14 mouse cellular contexts compared by ENCODE assay signal in genomic region chr11:29986257-29986656, GRCm38 (mm10).
"Had no signal": no experiment of that assay in that cellular context is flagged by ENCODE, and none has a peak within 500 bp of the region (broad histone marks: within the 10 kb centered on the region; RNA-seq: fewer than 3 reads in every experiment).

No protein-coding gene starts in this region.

- H3K27me3 ChIP-seq: limb, embryonic 12.5 days; liver, embryonic 15.5 days; midbrain, embryonic 13.5 days; neural tube, embryonic 15.5 days had no signal

- H3K27ac ChIP-seq: limb, embryonic 12.5 days; liver, embryonic 15.5 days; midbrain, embryonic 13.5 days; neural tube, embryonic 15.5 days had no signal

- H3K4me2 ChIP-seq: limb, embryonic 12.5 days; liver, embryonic 15.5 days; midbrain, embryonic 13.5 days; neural tube, embryonic 15.5 days had no signal

- H3K4me3 ChIP-seq: limb, embryonic 12.5 days; liver, embryonic 15.5 days; midbrain, embryonic 13.5 days; myocyte; neural tube, embryonic 15.5 days had no signal

- H3K9me3 ChIP-seq: limb, embryonic 12.5 days; liver, embryonic 15.5 days; midbrain, embryonic 13.5 days; neural tube, embryonic 15.5 days had no signal

- DNase-seq: kidney, adult 8-10 months; kidney, postnatal 25 days; liver; lung, adult 2 months; lung, postnatal 10 days; right cerebral cortex, adult 18-20 months; right cerebral cortex, postnatal 25 days; thymus, postnatal 4 days had no signal

- H3K36me3 ChIP-seq: limb, embryonic 12.5 days; liver, embryonic 15.5 days; midbrain, embryonic 13.5 days; neural tube, embryonic 15.5 days had no signal

- H3K4me1 ChIP-seq: limb, embryonic 12.5 days; liver, embryonic 15.5 days; midbrain, embryonic 13.5 days; neural tube, embryonic 15.5 days had no signal

- H3K9ac ChIP-seq: limb, embryonic 12.5 days; liver, embryonic 15.5 days; midbrain, embryonic 13.5 days; neural tube, embryonic 15.5 days had no signal

- ATAC-seq: intestine, embryonic 16.5 days; midbrain, embryonic 13.5 days had no signal
